Mouse (Mus musculus): ENCODE data around the gene Prr13. TPM values are rescaled to one million over a fixed set of nuclear protein-coding genes. Genes with fewer than 3 reads are reported as not detected.
A peak's percentile ranks its signal among the peaks of the same experiment; 100 is the strongest.

The Prr13 gene
- polyA plus RNA-seq, 1 experiment from 2014 or later = 90.9 TPM

DNA sequence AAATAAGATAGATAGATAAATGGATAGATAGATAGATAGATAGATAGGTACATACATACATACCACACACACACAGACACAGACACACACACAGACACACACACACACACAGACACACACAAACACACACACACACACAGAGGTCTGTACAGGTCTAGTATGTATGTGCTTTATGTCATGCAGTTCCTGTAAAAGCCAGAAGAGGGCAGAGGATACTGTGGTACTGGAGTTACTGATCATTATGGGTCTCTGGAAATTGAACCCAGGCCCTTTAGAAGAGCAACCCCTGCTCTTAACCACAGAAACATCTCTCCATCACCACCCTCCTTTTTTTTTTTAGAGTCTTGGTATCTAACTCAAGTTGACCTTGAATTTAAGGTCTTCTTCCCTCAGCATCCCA lies 4.8 kb downstream of the Prr13 start:
- no peak overlapping the region for H3K4me2 ChIP-seq
- no peak overlapping the region for H3K9ac ChIP-seq
- H3K4me3 ChIP-seq = no peak overlapping the region
- peaks cover 6% of the 10 kb centered on the region; the same call in 1 of the 2 replicates for H3K36me3 ChIP-seq (ENCODE audit: poor library complexity, severe bottlenecking)
- H3K9me3 ChIP-seq (replicated peaks) = no peaks in the 10 kb centered on the region
- H3K4me1 ChIP-seq = peaks cover 15% of the 10 kb centered on the region
- no peak for ATAC-seq
- no peak overlapping the region for H3K27ac ChIP-seq
- no peaks in the 10 kb centered on the region for H3K27me3 ChIP-seq

DNA sequence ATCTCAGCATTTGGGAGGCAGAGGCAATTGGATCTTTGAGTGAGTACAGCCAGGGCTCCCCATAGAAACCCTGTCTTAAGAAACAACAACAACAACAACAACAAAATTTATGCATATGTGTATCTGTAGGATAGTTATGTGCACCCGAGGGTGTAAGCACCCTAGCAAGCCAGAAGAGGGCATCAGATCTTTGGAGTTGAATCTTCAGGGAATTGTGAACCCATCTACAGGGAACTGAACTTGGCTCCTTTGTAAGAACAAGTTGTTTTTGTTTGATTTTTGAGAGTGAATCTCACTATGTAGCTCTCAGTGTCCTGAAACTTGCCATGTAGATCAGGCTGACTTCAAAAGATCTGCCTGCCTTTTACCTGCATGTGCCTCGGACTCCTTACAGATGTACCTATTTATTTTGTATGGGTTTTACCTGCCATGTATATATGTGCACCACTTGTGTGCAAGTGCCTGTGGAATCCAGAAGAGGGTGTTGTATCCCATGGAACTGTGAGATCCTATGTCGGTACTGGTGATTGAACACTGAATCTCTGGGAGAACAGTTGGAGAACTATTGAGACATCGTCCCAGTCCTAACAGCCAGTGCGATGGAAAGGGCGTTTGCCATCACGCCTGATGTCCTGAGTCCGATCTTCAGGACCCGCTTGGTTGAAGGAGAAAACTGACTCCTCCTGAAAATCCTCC lies 10.0 kb downstream of the Prr13 start:
- no peak overlapping the region for H3K4me2 ChIP-seq
- H3K4me3 ChIP-seq = no peak overlapping the region
- 97% methylated on average over 9 of the region's 9 CpGs for WGBS
- ATAC-seq = no peak
- H3K9me3 ChIP-seq (replicated peaks) = no peaks in the 10 kb centered on the region
- H3K9ac ChIP-seq = no peak overlapping the region
- no peaks in the 10 kb centered on the region for H3K27me3 ChIP-seq
- H3K27ac ChIP-seq = no peak overlapping the region
- H3K36me3 ChIP-seq (ENCODE audit: poor library complexity, severe bottlenecking) = 0 out of 2 replicates have a peak, but pooled peaks cover 2% of the 10 kb centered on the region
- peaks cover 20% of the 10 kb centered on the region for H3K4me1 ChIP-seq

- Histone ChIP-seq H3K27me3 (no peaks in the 10 kb centered on the region), H3K9ac (peak within 1 kb of the TSS; percentile 97), H3K4me1 (peaks cover 20% of the 10 kb centered on the region), H3K27ac (peak within 1 kb of the TSS; percentile 97), H3K4me2 (peak within 1 kb of the TSS; percentile 76), H3K36me3 (ENCODE audit: poor library complexity, severe bottlenecking) (peaks cover 16% of the 10 kb centered on the region), H3K4me3 (peak within 1 kb of the TSS; percentile 90), H3K9me3 (replicated peaks) (no peaks in the 10 kb centered on the region)
- peak; percentile 99 for ATAC-seq
- under 1% methylated on average over 35 of the region's 40 CpGs for WGBS
Measured at GRCm38 (mm10) chr15:102470183-102470604, 11.4 kb downstream of the Prr13 start, which contains the start of gene Pcbp2. Gene Pcbp2, plus strand, starts transcription at chr15:102470539.

DNA sequence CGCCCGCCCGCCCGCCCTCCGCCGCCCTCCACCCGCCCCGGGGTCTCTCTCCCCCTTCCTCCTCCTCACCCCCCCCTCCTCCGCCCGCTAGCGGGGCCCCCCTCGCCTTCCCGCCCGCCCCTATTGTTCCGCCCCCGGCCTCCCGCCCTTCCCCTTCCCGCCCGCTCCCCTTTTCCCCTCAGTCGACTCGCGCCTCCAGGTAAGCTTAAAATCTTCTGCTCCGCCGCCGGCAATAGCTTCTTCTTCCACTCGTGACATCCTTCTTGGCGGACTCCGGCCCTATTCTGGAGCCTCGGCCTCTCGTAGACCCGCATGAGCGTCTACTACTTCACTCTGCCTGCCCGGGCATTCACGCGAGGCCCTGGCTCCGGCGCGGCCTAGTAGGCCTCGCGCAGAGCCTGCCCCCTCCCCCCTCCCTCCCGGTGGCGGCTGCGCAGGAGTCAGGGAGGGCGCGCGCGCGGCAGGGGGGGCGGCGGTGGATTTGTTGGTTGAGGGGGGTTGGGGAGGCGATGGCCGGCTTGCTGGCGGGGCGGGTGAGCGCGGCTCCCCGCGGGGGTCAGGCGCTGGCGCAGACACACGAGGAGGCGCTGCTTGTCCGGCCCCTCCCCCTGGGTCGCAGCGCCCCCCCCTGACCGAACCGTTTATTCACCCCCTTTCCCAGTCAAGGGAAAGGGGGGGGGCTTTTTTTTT lies 11.9 kb downstream of the Prr13 start:
- WGBS = under 1% methylated on average over 32 of the region's 67 CpGs
- no peaks in the 10 kb centered on the region for H3K27me3 ChIP-seq
- peaks cover 22% of the 10 kb centered on the region for H3K36me3 ChIP-seq (ENCODE audit: poor library complexity, severe bottlenecking)
- no peaks in the 10 kb centered on the region for H3K9me3 ChIP-seq (replicated peaks)
- H3K9ac ChIP-seq = peak overlapping the region; percentile 97
- H3K4me2 ChIP-seq = peak overlapping the region; percentile 76
- H3K27ac ChIP-seq = peak overlapping the region; percentile 97
- peak overlapping the region; percentile 90 for H3K4me3 ChIP-seq
- peak; percentile 74 for ATAC-seq
- H3K4me1 ChIP-seq = peaks cover 20% of the 10 kb centered on the region

DNA sequence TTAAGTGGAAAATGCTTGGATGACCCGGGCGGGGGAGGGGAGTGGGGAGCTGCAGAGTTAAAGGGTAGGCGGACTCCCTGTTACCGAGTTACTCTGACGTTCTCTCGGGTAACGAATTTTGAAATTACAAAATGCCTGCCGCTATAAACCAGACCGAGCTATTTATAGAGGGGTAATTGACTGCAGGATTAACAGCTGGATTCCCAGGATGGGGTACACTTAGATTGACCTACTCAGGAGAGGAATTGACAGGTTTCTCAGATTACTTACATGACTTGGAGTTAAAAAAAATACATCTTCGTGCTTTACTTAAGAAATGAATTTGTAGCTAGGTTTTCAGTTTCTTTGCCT lies 12.4 kb downstream of the Prr13 start:
- Histone ChIP-seq H3K4me3 (peak overlapping the region; percentile 90), H3K9me3 (replicated peaks) (no peaks in the 10 kb centered on the region), H3K36me3 (ENCODE audit: poor library complexity, severe bottlenecking) (peaks cover 27% of the 10 kb centered on the region), H3K27ac (peak overlapping the region; percentile 97), H3K4me1 (peaks cover 20% of the 10 kb centered on the region), H3K4me2 (peak overlapping the region; percentile 76), H3K27me3 (no peaks in the 10 kb centered on the region), H3K9ac (peak overlapping the region; percentile 97)
- under 1% methylated on average over 10 of the region's 10 CpGs for WGBS
- no peak for ATAC-seq

DNA sequence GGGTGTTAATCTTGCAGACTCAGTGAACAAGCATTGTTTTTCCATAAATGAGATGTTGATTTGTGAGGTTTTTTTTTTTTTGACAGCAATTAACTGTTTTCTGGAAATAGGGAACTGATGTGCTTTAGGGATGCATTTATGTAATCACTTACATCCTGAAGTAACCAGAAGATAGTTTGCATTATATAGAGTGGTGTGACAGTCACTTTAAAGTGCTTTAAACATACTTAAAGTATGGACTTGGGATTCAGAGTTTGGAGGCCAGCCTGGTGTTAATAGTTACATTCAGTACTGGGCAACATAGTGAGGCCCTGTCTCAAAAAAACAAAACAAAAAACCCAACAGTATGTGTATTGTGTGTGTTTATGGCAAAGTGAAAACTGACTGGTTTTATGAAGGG lies 12.9 kb downstream of the Prr13 start:
- Histone ChIP-seq H3K4me1 (peaks cover 20% of the 10 kb centered on the region), H3K9ac (peak overlapping the region; percentile 97), H3K27me3 (no peaks in the 10 kb centered on the region), H3K9me3 (replicated peaks) (no peaks in the 10 kb centered on the region), H3K36me3 (ENCODE audit: poor library complexity, severe bottlenecking) (peaks cover 31% of the 10 kb centered on the region), H3K4me3 (peak overlapping the region; percentile 90), H3K4me2 (peak overlapping the region; percentile 76), H3K27ac (no peak overlapping the region)
- ATAC-seq = no peak

- Histone ChIP-seq H3K4me1 (peaks cover 20% of the 10 kb centered on the region), H3K4me3 (no peak overlapping the region), H3K4me2 (0 out of 2 replicates have a peak overlapping the region, but pooled peaks have one; percentile 6), H3K27ac (no peak overlapping the region), H3K9me3 (replicated peaks) (no peaks in the 10 kb centered on the region), H3K9ac (no peak overlapping the region), H3K36me3 (ENCODE audit: poor library complexity, severe bottlenecking) (peaks cover 47% of the 10 kb centered on the region), H3K27me3 (no peaks in the 10 kb centered on the region)
- no peak for ATAC-seq
- 72% methylated on average over 2 of the region's 2 CpGs for WGBS
Measured at GRCm38 (mm10) chr15:102473246-102473645, 14.4 kb downstream of the Prr13 start.

GRCm38 (mm10) chr15:102474520-102474919 lies 15.7 kb downstream of the Prr13 start:
- no peak overlapping the region for H3K27ac ChIP-seq
- no peaks in the 10 kb centered on the region for H3K9me3 ChIP-seq (replicated peaks)
- no peak overlapping the region for H3K4me2 ChIP-seq
- H3K4me3 ChIP-seq = no peak overlapping the region
- ATAC-seq = no peak
- 91% methylated on average over 2 of the region's 2 CpGs for WGBS
- no peak overlapping the region for H3K9ac ChIP-seq
- peaks cover 59% of the 10 kb centered on the region for H3K36me3 ChIP-seq (ENCODE audit: poor library complexity, severe bottlenecking)
- H3K27me3 ChIP-seq = no peaks in the 10 kb centered on the region
- H3K4me1 ChIP-seq = peaks cover 20% of the 10 kb centered on the region

- 97% methylated on average over 3 of the region's 3 CpGs for WGBS
- Histone ChIP-seq H3K27me3 (no peaks in the 10 kb centered on the region), H3K9me3 (replicated peaks) (no peaks in the 10 kb centered on the region), H3K27ac (no peak overlapping the region), H3K4me2 (no peak overlapping the region), H3K4me1 (no peaks in the 10 kb centered on the region), H3K4me3 (no peak overlapping the region), H3K9ac (no peak overlapping the region), H3K36me3 (ENCODE audit: poor library complexity, severe bottlenecking) (peaks cover 91% of the 10 kb centered on the region)
- ATAC-seq = no peak
Measured at GRCm38 (mm10) chr15:102483136-102483535, 24.3 kb downstream of the Prr13 start.

DNA sequence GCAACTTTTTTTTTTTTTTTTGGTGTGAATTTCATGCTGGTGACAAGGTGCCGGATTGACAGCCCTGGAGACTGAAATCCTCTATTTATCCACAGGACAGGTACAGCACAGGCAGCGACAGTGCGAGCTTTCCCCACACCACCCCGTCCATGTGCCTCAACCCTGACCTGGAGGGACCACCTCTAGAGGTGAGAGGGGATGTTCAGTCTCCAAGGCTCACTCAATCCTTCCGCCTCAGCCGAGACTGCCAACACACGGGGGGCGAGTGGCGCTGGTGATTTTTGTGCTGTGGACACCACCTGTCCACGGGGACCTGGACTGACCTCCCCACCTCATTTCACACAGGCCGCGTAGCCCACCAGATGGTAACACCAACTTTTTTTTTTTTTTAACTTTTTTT lies 27.0 kb downstream of the Prr13 start:
- H3K27me3 ChIP-seq = no peaks in the 10 kb centered on the region
- no peak overlapping the region for H3K4me3 ChIP-seq
- H3K36me3 ChIP-seq (ENCODE audit: poor library complexity, severe bottlenecking) = peaks cover 92% of the 10 kb centered on the region
- no peaks in the 10 kb centered on the region for H3K9me3 ChIP-seq (replicated peaks)
- H3K4me1 ChIP-seq = no peaks in the 10 kb centered on the region
- 89% methylated on average over 12 of the region's 12 CpGs for WGBS
- no peak overlapping the region for H3K27ac ChIP-seq
- H3K9ac ChIP-seq = no peak overlapping the region
- ATAC-seq = no peak
- H3K4me2 ChIP-seq = no peak overlapping the region

DNA sequence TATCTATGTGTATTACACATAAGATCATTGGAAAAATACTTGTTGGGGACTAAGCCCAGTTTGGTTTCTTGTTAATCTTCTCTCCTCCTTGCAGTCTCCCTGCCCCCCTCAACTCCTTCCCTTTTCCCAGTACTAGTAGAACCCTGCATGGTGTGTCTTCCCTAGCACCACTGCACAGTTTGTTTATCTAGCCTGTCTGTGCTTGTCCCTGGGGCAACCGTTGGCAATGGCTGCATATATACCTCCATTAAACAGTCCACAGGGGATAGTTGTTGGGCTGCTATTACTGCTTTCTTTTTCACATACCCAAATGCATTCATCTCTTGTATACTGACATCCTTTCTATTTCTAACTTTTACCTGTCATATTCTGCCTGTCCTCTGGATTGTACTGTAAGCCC lies 28.8 kb downstream of the Prr13 start:
- Histone ChIP-seq H3K9ac (no peak overlapping the region), H3K36me3 (ENCODE audit: poor library complexity, severe bottlenecking) (peaks cover 88% of the 10 kb centered on the region), H3K27me3 (no peaks in the 10 kb centered on the region), H3K27ac (no peak overlapping the region), H3K4me3 (no peak overlapping the region), H3K4me1 (no peaks in the 10 kb centered on the region), H3K9me3 (replicated peaks) (no peaks in the 10 kb centered on the region), H3K4me2 (no peak overlapping the region)
- ATAC-seq = no peak
- 96% methylated on average over 1 of the region's 1 CpGs for WGBS

DNA sequence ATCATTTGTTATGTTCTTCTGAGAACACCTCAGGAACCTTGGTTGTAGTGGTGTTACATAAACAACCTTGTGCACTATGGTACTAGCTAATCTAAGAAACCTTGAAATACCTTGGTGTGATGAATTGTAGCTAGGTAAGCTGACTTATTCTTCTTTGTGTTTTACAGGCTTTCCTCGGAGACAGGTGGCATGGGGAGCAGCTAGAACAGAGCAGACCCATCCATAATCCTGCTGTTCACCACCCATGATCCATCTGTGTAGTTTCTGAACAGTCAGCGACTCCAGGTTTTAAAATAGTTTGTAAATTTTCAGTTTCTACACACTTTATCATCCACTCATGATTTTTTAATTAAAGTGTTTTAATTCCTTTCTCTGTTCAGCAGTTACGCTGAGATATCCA lies 39.5 kb downstream of the Prr13 start:
- ATAC-seq = no peak
- no peak overlapping the region for H3K27ac ChIP-seq
- no peak overlapping the region for H3K4me3 ChIP-seq
- H3K9me3 ChIP-seq (replicated peaks) = no peaks in the 10 kb centered on the region
- H3K9ac ChIP-seq = no peak overlapping the region
- 87% methylated on average over 3 of the region's 3 CpGs for WGBS
- no peaks in the 10 kb centered on the region for H3K27me3 ChIP-seq
- no peaks in the 10 kb centered on the region for H3K4me1 ChIP-seq
- H3K4me2 ChIP-seq = no peak overlapping the region
- peaks cover 94% of the 10 kb centered on the region for H3K36me3 ChIP-seq (ENCODE audit: poor library complexity, severe bottlenecking)

Measured in forebrain, embryonic 13.5 days (tissue).